Mouse (Mus musculus): ENCODE results near the gene Gm20388.

Gm20388 gene

GRCm38 (mm10) chr8:121218486-121218885 is 1307.8 kb downstream of the Gm20388 start:
- peak; percentile 37 to 38 for DNase-seq

GRCm38 (mm10) chr8:121220103-121220899 is 1309.7 kb downstream of the Gm20388 start:
- DNase-seq = no peak

GRCm38 (mm10) chr8:121224709-121225108 is 1314.1 kb downstream of the Gm20388 start:
- DNase-seq = no peak

- DNase-seq = no peak
These were observed 1317.1 kb downstream of the Gm20388 start for GRCm38 (mm10) chr8:121227756-121228155.

GRCm38 (mm10) chr8:121228892-121229291 is 1318.3 kb downstream of the Gm20388 start:
- peak; percentile 19 to 25 for DNase-seq

- DNase-seq = no peak
These were observed 1318.9 kb downstream of the Gm20388 start for GRCm38 (mm10) chr8:121229550-121229949.

GRCm38 (mm10) chr8:121233196-121233595 is 1322.6 kb downstream of the Gm20388 start:
- DNase-seq = no peak

GRCm38 (mm10) chr8:121234915-121235314 is 1324.3 kb downstream of the Gm20388 start:
- peak; percentile 14 to 19 for DNase-seq

- no peak for DNase-seq
These were observed 1329.0 kb downstream of the Gm20388 start for GRCm38 (mm10) chr8:121239640-121240039.

- DNase-seq = no peak
These were observed 1331.3 kb downstream of the Gm20388 start for GRCm38 (mm10) chr8:121241761-121242552.

- no peak for DNase-seq
These were observed 1332.0 kb downstream of the Gm20388 start for GRCm38 (mm10) chr8:121242671-121243070.

GRCm38 (mm10) chr8:121248823-121249222 is 1338.2 kb downstream of the Gm20388 start:
- DNase-seq = no peak

GRCm38 (mm10) chr8:121249433-121249832 is 1338.8 kb downstream of the Gm20388 start:
- DNase-seq = no peak

- DNase-seq = no peak
These were observed 1340.4 kb downstream of the Gm20388 start for GRCm38 (mm10) chr8:121251089-121251488.

GRCm38 (mm10) chr8:121255727-121256265 is 1345.2 kb downstream of the Gm20388 start:
- DNase-seq = no peak

GRCm38 (mm10) chr8:121258126-121258792 is 1347.6 kb downstream of the Gm20388 start:
- no peak for DNase-seq

GRCm38 (mm10) chr8:121262728-121263389 is 1352.2 kb downstream of the Gm20388 start:
- no peak for DNase-seq

- DNase-seq = no peak
These were observed 1352.7 kb downstream of the Gm20388 start for GRCm38 (mm10) chr8:121263390-121263775.

GRCm38 (mm10) chr8:121264260-121264659 is 1353.6 kb downstream of the Gm20388 start:
- DNase-seq = no peak

- no peak for DNase-seq
These were observed 1360.9 kb downstream of the Gm20388 start for GRCm38 (mm10) chr8:121271542-121271941.

- DNase-seq = no peak
These were observed 1362.6 kb downstream of the Gm20388 start for GRCm38 (mm10) chr8:121273195-121273594.

- no peak for DNase-seq
These were observed 1363.0 kb downstream of the Gm20388 start for GRCm38 (mm10) chr8:121273620-121274019.

GRCm38 (mm10) chr8:121280414-121280813 is 1369.8 kb downstream of the Gm20388 start:
- no peak for DNase-seq

Measured in B cell, adult 2 months (primary cell).